Comparison of ENCODE assay signal across 11 mouse cellular contexts in the genomic region with DNA sequence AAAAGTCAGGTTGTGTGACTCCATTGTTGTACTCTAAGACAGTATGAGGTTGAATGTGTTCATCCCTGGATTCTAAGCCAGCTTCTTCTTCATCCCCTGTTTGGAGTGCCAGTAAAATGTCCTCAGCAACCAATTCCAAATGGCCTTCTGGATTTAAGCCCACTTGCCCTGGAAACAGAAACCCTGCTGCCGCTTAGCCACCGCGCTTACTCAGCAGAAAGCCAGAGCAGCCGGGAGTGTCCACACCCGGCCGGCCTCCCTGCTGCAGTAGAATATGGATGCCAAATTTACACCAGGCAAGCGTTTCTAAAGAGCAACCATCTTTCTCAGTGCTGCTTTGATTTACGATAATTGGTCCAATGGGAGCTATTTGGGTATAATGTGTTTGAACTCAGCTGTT.
A peak's percentile ranks its signal among the peaks of the same experiment; 100 is the strongest.
DNase-seq lines count a peak whose midpoint lies in the region; ATAC-seq lines count a peak whose summit lies in the region.
"Had no signal": no experiment of that assay in that cellular context is flagged by ENCODE, and none has a peak within 500 bp of the region (broad histone marks: within the 10 kb centered on the region; RNA-seq: fewer than 3 reads in every experiment).

No protein-coding gene starts in this region.

- 39% methylated on average over 8 of the region's 8 CpGs for WGBS in hindbrain, embryonic 14.5 days
- 71% methylated on average over 8 of the region's 8 CpGs for WGBS in hindbrain, embryonic 12.5 days

- peak; percentile 57 for DNase-seq in hindbrain, embryonic 14.5 days (ENCODE audit: low spot score)
- peak; percentile 80 for DNase-seq in cerebellum, adult 9-10 months
- DNase-seq in gastrocnemius, postnatal 25 days, result peak; percentile 57
- no peak for DNase-seq in layer of hippocampus, postnatal 14 days (ENCODE audit: low spot score in 2 of 2)
- DNase-seq in spleen, postnatal 10 days (ENCODE audit: low spot score in 2 of 2), result no peak
- no peak for DNase-seq in left cerebral cortex, adult 18-20 months (ENCODE audit: low spot score in 2 of 2)
- DNase-seq: kidney, adult 9 months; layer of hippocampus, adult 9-11 months had no signal

- no peaks in the 10 kb centered on the region for H3K36me3 ChIP-seq in hindbrain, embryonic 14.5 days (replicated peaks; ENCODE audit: control insufficient read depth, insufficient read depth)
- H3K36me3 ChIP-seq in hindbrain, embryonic 12.5 days, result no peaks in the 10 kb centered on the region
- H3K36me3 ChIP-seq: embryonic facial prominence, embryonic 12.5 days had no signal

- no peak overlapping the region for H3K9ac ChIP-seq in hindbrain, embryonic 14.5 days
- no peak overlapping the region for H3K9ac ChIP-seq in hindbrain, embryonic 12.5 days
- H3K9ac ChIP-seq: embryonic facial prominence, embryonic 12.5 days had no signal

- no peaks in the 10 kb centered on the region for H3K9me3 ChIP-seq in hindbrain, embryonic 14.5 days (ENCODE audit: control insufficient read depth, low read length)
- no peaks in the 10 kb centered on the region for H3K9me3 ChIP-seq in hindbrain, embryonic 12.5 days (replicated peaks)
- H3K9me3 ChIP-seq: embryonic facial prominence, embryonic 12.5 days had no signal

- no peak for ATAC-seq in hindbrain, embryonic 14.5 days (ENCODE audit: low FRiP score)
- ATAC-seq in hindbrain, embryonic 12.5 days (ENCODE audit: low FRiP score), result no peak
- ATAC-seq in cerebellum, adult (ENCODE audit: insufficient number of reproducible peaks, low FRiP score, low TSS enrichment), result peak; percentile 90

- no peak overlapping the region for H3K4me2 ChIP-seq in hindbrain, embryonic 14.5 days (replicated peaks)
- H3K4me2 ChIP-seq in hindbrain, embryonic 12.5 days (replicated peaks), result no peak overlapping the region
- H3K4me2 ChIP-seq: embryonic facial prominence, embryonic 12.5 days had no signal

- H3K27me3 ChIP-seq in hindbrain, embryonic 14.5 days (ENCODE audit: control insufficient read depth, insufficient read depth, low read length), result no peaks in the 10 kb centered on the region
- H3K27me3 ChIP-seq in hindbrain, embryonic 12.5 days, result no peaks in the 10 kb centered on the region
- H3K27me3 ChIP-seq: embryonic facial prominence, embryonic 12.5 days had no signal

- no peak overlapping the region for H3K4me3 ChIP-seq in hindbrain, embryonic 14.5 days (replicated peaks; ENCODE audit: low read length)
- H3K4me3 ChIP-seq in hindbrain, embryonic 12.5 days, result no peak overlapping the region
- H3K4me3 ChIP-seq: embryonic facial prominence, embryonic 12.5 days had no signal

- peaks cover 3% of the 10 kb centered on the region; the same call in 1 of the 2 replicates for H3K4me1 ChIP-seq in hindbrain, embryonic 14.5 days (replicated peaks; ENCODE audit: control insufficient read depth, insufficient read depth, low read length)
- no peaks in the 10 kb centered on the region for H3K4me1 ChIP-seq in hindbrain, embryonic 12.5 days

- H3K27ac ChIP-seq in hindbrain, embryonic 14.5 days, result 0 out of 2 replicates have a peak overlapping the region, but pooled peaks have one; percentile 6
- H3K27ac ChIP-seq in hindbrain, embryonic 12.5 days, result no peak overlapping the region
- H3K27ac ChIP-seq: embryonic facial prominence, embryonic 12.5 days had no signal

Comparison
In these comparisons a context has a peak if more than half of its experiments do, and no peak if none do; other contexts are left out.
1. DNase-seq: peak in hindbrain, embryonic 14.5 days (single experiment), cerebellum, adult 9-10 months (single experiment) and gastrocnemius, postnatal 25 days (single experiment); none in layer of hippocampus, postnatal 14 days (0 of 2), spleen, postnatal 10 days (0 of 2) and left cerebral cortex, adult 18-20 months (0 of 2).